Mouse (Mus musculus) lung, postnatal 0 days (tissue): ENCODE data around the gene Retsat.

Source experiments
- CTCF ChIP-seq: IDR thresholded peaks from 2 replicates; pipeline ENCODE4 v1.5.1; 2016; ENCODE audit warnings: antibody characterized with exemption, mild to moderate bottlenecking
- EP300 ChIP-seq: IDR thresholded peaks from 2 replicates; pipeline ENCODE4 v1.6.1; 2016; ENCODE audit warnings: antibody characterized with exemption, mild to moderate bottlenecking, control low read depth

DNA sequence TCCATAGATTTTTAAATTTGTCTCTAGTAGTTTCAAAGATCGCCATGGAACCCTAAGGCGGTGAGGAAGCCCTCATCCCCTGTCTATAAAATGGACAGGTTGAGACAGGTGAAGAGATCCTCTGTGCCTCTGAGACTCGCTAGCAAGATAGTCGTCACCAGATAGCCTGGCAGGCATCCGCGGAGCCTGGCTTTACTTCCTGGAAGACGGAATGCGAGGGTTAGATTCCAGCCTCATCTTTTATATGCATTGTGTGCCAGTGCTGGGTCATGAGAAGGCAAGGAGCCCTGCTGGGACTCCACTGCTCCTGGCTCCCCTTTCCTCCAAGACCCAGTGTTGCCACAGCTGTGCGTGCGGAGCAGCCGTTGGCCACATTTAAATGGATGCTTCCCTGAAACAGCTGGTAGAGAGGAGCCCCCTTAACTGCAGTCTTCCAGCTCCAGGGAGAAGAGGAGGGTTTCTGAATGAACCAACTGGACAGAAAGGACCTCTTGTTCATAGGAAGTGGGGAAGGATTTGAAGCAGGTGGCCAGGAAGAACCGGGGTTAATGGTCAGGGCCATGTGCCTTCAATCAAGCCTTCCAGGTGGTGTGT, 49.8 kb downstream of the Retsat start:
- no peak for TF ChIP-seq EP300
- no peak for TF ChIP-seq CTCF
